Mouse (Mus musculus) lung, postnatal 10 days (tissue): Measurements from ENCODE around the gene Zbtb14.

Experiments
- DNase-seq: peaks from one replicate; pipeline ENCODE4 v3.0.0; 2021

Gene Zbtb14

GRCm38 (mm10) chr17:69382511-69383100 is at the start of gene Zbtb14:
TSS of gene Zbtb14 (plus strand) at chr17:69383050.
- DNase-seq, result peak; percentile 98

- DNase-seq, result no peak
Observed at GRCm38 (mm10) chr17:69346056-69346455, 36.8 kb upstream of the Zbtb14 start.

- peak; percentile 36 for DNase-seq
Observed at GRCm38 (mm10) chr17:69349014-69349531, 33.8 kb upstream of the Zbtb14 start.

GRCm38 (mm10) chr17:69365049-69365448 is 17.8 kb upstream of the Zbtb14 start:
- DNase-seq, result peak; percentile 53

- DNase-seq, result no peak
Observed at GRCm38 (mm10) chr17:69380838-69381237, 2.0 kb upstream of the Zbtb14 start.

- DNase-seq, result peak; percentile 81
Observed at GRCm38 (mm10) chr17:69383201-69383940, 521 bp downstream of the Zbtb14 start.

GRCm38 (mm10) chr17:69383941-69384665 is 1.3 kb downstream of the Zbtb14 start:
- DNase-seq, result peak; percentile 54

GRCm38 (mm10) chr17:69396147-69397033 is 13.5 kb downstream of the Zbtb14 start:
- peak; percentile 73 for DNase-seq

- no peak for DNase-seq
Observed at GRCm38 (mm10) chr17:69397163-69397562, 14.3 kb downstream of the Zbtb14 start.

- DNase-seq, result no peak
Observed at GRCm38 (mm10) chr17:69398092-69398491, 15.2 kb downstream of the Zbtb14 start.

GRCm38 (mm10) chr17:69401146-69401545 is 18.3 kb downstream of the Zbtb14 start:
- no peak for DNase-seq

GRCm38 (mm10) chr17:69416163-69416562 is 33.3 kb downstream of the Zbtb14 start:
- no peak for DNase-seq

GRCm38 (mm10) chr17:69416920-69417661 is 34.2 kb downstream of the Zbtb14 start:
- DNase-seq, result peak; percentile 97

- DNase-seq, result no peak
Observed at GRCm38 (mm10) chr17:69417724-69418373, 35.0 kb downstream of the Zbtb14 start.

- DNase-seq, result no peak
Observed at GRCm38 (mm10) chr17:69421592-69421991, 38.7 kb downstream of the Zbtb14 start.

GRCm38 (mm10) chr17:69437836-69438235 is 55.0 kb downstream of the Zbtb14 start:
- no peak for DNase-seq

GRCm38 (mm10) chr17:69438486-69438885 is 55.6 kb downstream of the Zbtb14 start:
- no peak for DNase-seq

- peak; percentile 72 for DNase-seq
Observed at GRCm38 (mm10) chr17:69438990-69439491, 56.2 kb downstream of the Zbtb14 start, which contains the start of gene Akain1. TSS of gene Akain1 (plus strand) at chr17:69439326.

- DNase-seq, result peak; percentile 2
Observed at GRCm38 (mm10) chr17:69439571-69440480, 57.0 kb downstream of the Zbtb14 start.
